Mouse (Mus musculus) testis, adult 2 months (tissue): Measurements from ENCODE around the gene Kcnab1. TPM values are rescaled to one million over a fixed set of nuclear protein-coding genes. Genes with fewer than 3 reads are reported as not detected.

Source experiments
- H3K27ac ChIP-seq: fragments of 200-500 bp; 2 replicates; pipeline ENCODE4 v1.5.1; 2012; ENCODE audit warnings: low read depth, low read length; ENCODE audit not compliant: control insufficient read depth, insufficient read depth
- H3K27me3 ChIP-seq: fragments of 200-500 bp; 2 replicates; pipeline ENCODE4 v1.6.1; 2012; ENCODE audit warnings: mild to moderate bottlenecking, low read length, moderate library complexity; ENCODE audit not compliant: control insufficient read depth, insufficient read depth
- H3K36me3 ChIP-seq: fragments of 200-500 bp; 2 replicates; pipeline ENCODE4 v1.6.1; 2012; ENCODE audit warnings: mild to moderate bottlenecking, low read length; ENCODE audit not compliant: control insufficient read depth, insufficient read depth
- H3K4me1 ChIP-seq: fragments of 200-500 bp; 2 replicates; pipeline ENCODE4 v1.6.1; 2012; ENCODE audit warnings: low read length; ENCODE audit not compliant: control insufficient read depth, insufficient read depth
- H3K4me3 ChIP-seq: fragments of 200-500 bp; 2 replicates; pipeline ENCODE4 v1.5.1; 2012; ENCODE audit warnings: low read depth, mild to moderate bottlenecking, low read length, moderate library complexity, mixed read lengths; ENCODE audit not compliant: control insufficient read depth
- CTCF ChIP-seq: fragments of 200-500 bp; IDR thresholded peaks from 2 replicates; pipeline ENCODE4 v1.5.1; 2012; ENCODE audit warnings: low read depth, mild to moderate bottlenecking, inconsistent platforms, low read length, moderate library complexity; ENCODE audit not compliant: control insufficient read depth, insufficient read depth, insufficient replicate concordance
- POLR2A ChIP-seq: fragments of 200-500 bp; IDR thresholded peaks from 2 replicates; pipeline ENCODE4 v1.6.1; 2012; ENCODE audit warnings: low read depth, mild to moderate bottlenecking, inconsistent platforms, low read length, moderate library complexity; ENCODE audit not compliant: control insufficient read depth
- polyA plus RNA-seq: library from polyadenylated mRNA; depleted of rRNA; stranded (reverse); fragments of >200 nt; gene quantifications from 2 replicates; pipeline ENCODE4 v1.2.3, GENCODE M21; 2012

Kcnab1 gene
- polyA plus RNA-seq, 1 experiment: 2.5 TPM

DNA sequence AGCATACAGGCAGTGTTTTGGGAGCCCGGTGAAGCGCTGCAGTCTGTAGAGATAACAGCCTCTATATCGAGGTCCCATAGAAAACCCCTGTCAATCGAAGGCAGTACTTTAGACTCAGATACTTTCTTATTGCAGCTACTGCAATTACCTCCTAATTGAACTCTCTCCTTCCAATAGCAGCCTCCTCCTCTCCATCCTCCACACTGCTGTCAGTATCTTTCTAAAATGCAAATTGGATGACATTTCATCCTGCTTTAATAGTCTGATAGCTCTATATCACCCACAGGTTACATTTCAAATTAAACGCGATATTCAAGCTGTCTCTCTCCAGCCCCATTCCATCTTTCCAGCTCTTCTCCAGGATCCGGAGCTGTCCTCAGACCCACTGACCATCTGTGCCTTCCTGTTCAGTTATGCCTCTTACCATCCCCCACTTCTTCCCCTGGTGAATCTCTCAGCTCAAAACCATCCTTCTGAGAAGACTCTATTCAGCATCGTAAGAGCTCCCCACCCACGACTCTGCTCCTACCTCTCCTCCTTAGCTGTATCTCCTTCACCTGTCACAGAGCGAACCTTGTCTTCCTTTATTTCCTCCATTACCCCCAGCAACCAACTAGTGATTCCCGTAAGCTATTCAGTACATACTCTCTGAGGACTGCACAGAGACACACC, 122.4 kb downstream of the Kcnab1 start:
- TF ChIP-seq CTCF: no peak
- no peak for TF ChIP-seq POLR2A
- Histone ChIP-seq H3K27me3 (no peaks in the 10 kb centered on the region), H3K4me1 (no peaks in the 10 kb centered on the region), H3K27ac (no peak overlapping the region), H3K36me3 (no peaks in the 10 kb centered on the region), H3K4me3 (no peak overlapping the region)

- Histone ChIP-seq H3K4me3 (no peak overlapping the region), H3K27ac (no peak overlapping the region), H3K27me3 (no peaks in the 10 kb centered on the region), H3K36me3 (no peaks in the 10 kb centered on the region), H3K4me1 (no peaks in the 10 kb centered on the region)
- TF ChIP-seq POLR2A (no peak), CTCF (no peak)
Measured at GRCm38 (mm10) chr3:65249023-65249422, 139.8 kb downstream of the Kcnab1 start.

DNA sequence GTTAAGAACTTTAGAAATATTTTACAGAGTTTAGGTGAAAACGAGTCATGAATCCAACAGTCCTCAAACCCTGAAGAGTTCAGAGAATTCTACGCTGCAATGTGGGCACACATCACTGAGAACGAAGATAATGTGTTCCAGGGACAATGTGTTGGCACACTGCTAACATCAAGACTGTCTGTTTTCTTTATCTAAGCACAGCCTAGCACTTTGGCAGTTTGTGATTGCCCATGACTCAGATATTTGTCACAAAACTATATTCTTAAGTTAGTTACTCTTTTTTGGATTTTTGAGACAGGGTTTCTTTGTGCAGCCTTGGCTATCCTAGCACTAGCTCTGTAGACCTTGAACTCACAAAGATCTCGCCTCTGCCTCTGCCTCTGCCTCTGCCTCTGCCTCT, 151.3 kb downstream of the Kcnab1 start:
- H3K4me1 ChIP-seq: no peaks in the 10 kb centered on the region
- no peak overlapping the region for H3K27ac ChIP-seq
- no peak for TF ChIP-seq CTCF
- no peak for TF ChIP-seq POLR2A
- no peaks in the 10 kb centered on the region for H3K36me3 ChIP-seq
- no peaks in the 10 kb centered on the region for H3K27me3 ChIP-seq
- H3K4me3 ChIP-seq: no peak overlapping the region

GRCm38 (mm10) chr3:65262506-65263422, 153.6 kb downstream of the Kcnab1 start:
- no peak overlapping the region for H3K4me3 ChIP-seq
- no peak overlapping the region for H3K27ac ChIP-seq
- no peaks in the 10 kb centered on the region for H3K4me1 ChIP-seq
- TF ChIP-seq POLR2A: no peak
- TF ChIP-seq CTCF: no peak
- H3K27me3 ChIP-seq: no peaks in the 10 kb centered on the region
- H3K36me3 ChIP-seq: no peaks in the 10 kb centered on the region

- no peak for TF ChIP-seq CTCF
- no peaks in the 10 kb centered on the region for H3K4me1 ChIP-seq
- no peaks in the 10 kb centered on the region for H3K36me3 ChIP-seq
- no peaks in the 10 kb centered on the region for H3K27me3 ChIP-seq
- H3K27ac ChIP-seq: no peak overlapping the region
- no peak overlapping the region for H3K4me3 ChIP-seq
Measured at GRCm38 (mm10) chr3:65273317-65273716, 164.1 kb downstream of the Kcnab1 start.

DNA sequence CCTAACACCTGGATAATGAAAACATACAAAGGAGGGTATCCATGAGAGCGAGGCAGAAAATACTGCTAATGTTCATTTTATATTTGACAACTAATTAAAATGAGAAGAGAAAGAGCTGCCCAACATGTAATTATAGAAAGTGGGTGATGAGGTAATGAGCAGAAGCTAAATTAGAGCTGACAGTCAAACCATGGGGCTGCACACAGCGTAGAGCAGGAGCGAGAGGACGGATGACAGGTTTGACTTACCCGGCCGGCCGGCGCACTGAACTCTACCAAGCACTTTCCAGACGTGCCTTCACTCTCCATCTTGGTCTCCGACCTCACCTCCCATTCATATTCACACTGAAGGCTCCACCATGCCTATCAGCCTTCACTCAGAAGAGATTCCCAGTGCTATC, 168.6 kb downstream of the Kcnab1 start:
- TF ChIP-seq POLR2A (no peak), CTCF (no peak)
- H3K27ac ChIP-seq: no peak overlapping the region
- no peaks in the 10 kb centered on the region for H3K27me3 ChIP-seq
- H3K36me3 ChIP-seq: no peaks in the 10 kb centered on the region
- no peak overlapping the region for H3K4me3 ChIP-seq
- no peaks in the 10 kb centered on the region for H3K4me1 ChIP-seq

- Histone ChIP-seq H3K4me3 (no peak overlapping the region), H3K4me1 (no peaks in the 10 kb centered on the region), H3K27ac (no peak overlapping the region), H3K36me3 (no peaks in the 10 kb centered on the region), H3K27me3 (no peaks in the 10 kb centered on the region)
- TF ChIP-seq POLR2A (no peak), CTCF (no peak)
Measured at GRCm38 (mm10) chr3:65283366-65283765, 174.2 kb downstream of the Kcnab1 start.
